Mouse (Mus musculus) cerebellum, adult 2 months (tissue): ENCODE measurements around the gene Rilp. TPM values are rescaled to one million over a fixed set of nuclear protein-coding genes. Genes with fewer than 3 reads are reported as not detected.

Experiments
- DNase-seq, 2 experiments: peaks; one replicate each; pipeline ENCODE4 v3.0.0; 2021
- H3K27ac ChIP-seq: fragments of 200-500 bp; 2 replicates; pipeline ENCODE4 v1.5.1; 2012; ENCODE audit warnings: low read length, control low read depth, inconsistent platforms; ENCODE audit not compliant: insufficient read depth
- H3K27me3 ChIP-seq: fragments of 200-500 bp; 2 replicates; pipeline ENCODE4 v1.6.1; 2012; ENCODE audit warnings: inconsistent platforms, mild to moderate bottlenecking, low read length, moderate library complexity; ENCODE audit not compliant: control insufficient read depth, insufficient read depth
- H3K4me1 ChIP-seq: fragments of 200-500 bp; 2 replicates; pipeline ENCODE4 v1.6.1; 2011; ENCODE audit warnings: low read length; ENCODE audit not compliant: control insufficient read depth, insufficient read depth
- H3K4me3 ChIP-seq: fragments of 200-500 bp; replicated peaks from 2 replicates; pipeline ENCODE3; 2011; ENCODE audit warnings: mild to moderate bottlenecking, low read depth, low read length, control low read depth; ENCODE audit not compliant: insufficient read depth
- CTCF ChIP-seq: fragments of 200-500 bp; IDR thresholded peaks from 2 replicates; pipeline ENCODE4 v1.5.1; 2011; ENCODE audit warnings: low read depth, mild to moderate bottlenecking, control low read depth, low read length, moderate library complexity, borderline replicate concordance; ENCODE audit not compliant: insufficient read depth
- POLR2A ChIP-seq: fragments of 200-500 bp; IDR thresholded peaks from 2 replicates; pipeline ENCODE4 v1.6.1; 2011; ENCODE audit warnings: low read length, control low read depth, borderline replicate concordance; ENCODE audit not compliant: insufficient read depth
- WGBS: fragments of 180-500 bp; shearing (Covaris S2); methylation state at CpG from one replicate; pipeline ENCODE4 v1.1.7; 2018; 5-methylcytosine and 5-hydroxymethylcytosine counted together
- polyA plus RNA-seq: library from polyadenylated mRNA; depleted of rRNA; stranded (reverse); fragments of >200 nt; gene quantifications from 2 replicates; pipeline ENCODE4 v1.2.3, GENCODE M21; 2012

The Rilp gene
- polyA plus RNA-seq, 1 experiment = 5.4 TPM

DNA sequence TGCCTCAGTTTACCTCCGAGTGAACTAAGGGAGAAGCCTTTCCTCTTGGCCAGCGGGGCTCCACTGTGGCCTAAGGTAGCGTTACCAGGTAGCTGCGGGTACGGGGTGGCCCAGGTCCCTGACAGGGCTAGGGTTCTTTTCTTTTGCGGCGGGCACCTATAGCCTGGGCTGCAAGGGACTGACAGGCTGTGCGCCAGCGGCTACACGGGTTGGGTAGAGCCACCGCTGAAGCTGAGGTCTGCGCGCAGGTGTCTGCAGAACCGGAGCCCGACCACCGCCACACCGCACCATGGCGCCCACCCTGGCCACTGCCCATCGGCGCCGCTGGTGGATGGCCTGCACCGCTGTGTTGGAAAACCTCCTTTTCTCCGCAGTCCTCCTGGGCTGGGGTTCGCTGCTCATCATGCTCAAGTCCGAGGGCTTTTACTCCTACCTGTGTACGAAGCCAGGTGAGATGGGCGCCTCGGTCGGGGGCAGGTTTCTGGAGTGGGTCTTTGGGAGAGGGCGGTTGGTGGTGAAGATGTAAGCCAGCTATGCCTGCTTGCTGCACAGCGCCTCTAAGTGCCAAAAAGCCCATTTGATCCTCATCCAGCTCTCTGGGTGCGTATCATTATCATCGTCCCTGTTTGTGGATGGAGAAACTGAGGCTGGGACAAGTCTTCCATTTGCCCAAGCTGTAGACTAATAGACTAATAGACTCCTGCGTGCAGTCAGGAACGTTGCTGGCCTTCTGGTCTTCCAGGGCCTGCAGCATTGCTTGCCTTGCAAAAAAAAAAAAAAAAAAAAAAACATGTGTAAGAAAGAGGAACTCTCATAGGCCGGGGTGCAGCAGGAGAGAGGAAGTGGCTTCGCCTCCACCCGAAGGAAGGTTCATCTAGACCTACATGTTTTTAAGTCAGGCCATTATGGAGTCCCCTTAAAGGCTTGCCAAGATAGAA is 22.7 kb downstream of the Rilp start:
- peak in 1 of 2 experiments; percentile 67 for DNase-seq
- Histone ChIP-seq H3K4me1 (peaks cover 19% of the 10 kb centered on the region), H3K27ac (peak overlapping the region; percentile 92), H3K4me3 (peak overlapping the region; percentile 96), H3K27me3 (no peaks in the 10 kb centered on the region)
- no peak for TF ChIP-seq CTCF
- TF ChIP-seq POLR2A = peak; percentile 47; the same call in 1 of the 2 replicates
- WGBS = 1% methylated on average over 38 of the region's 38 CpGs

DNA sequence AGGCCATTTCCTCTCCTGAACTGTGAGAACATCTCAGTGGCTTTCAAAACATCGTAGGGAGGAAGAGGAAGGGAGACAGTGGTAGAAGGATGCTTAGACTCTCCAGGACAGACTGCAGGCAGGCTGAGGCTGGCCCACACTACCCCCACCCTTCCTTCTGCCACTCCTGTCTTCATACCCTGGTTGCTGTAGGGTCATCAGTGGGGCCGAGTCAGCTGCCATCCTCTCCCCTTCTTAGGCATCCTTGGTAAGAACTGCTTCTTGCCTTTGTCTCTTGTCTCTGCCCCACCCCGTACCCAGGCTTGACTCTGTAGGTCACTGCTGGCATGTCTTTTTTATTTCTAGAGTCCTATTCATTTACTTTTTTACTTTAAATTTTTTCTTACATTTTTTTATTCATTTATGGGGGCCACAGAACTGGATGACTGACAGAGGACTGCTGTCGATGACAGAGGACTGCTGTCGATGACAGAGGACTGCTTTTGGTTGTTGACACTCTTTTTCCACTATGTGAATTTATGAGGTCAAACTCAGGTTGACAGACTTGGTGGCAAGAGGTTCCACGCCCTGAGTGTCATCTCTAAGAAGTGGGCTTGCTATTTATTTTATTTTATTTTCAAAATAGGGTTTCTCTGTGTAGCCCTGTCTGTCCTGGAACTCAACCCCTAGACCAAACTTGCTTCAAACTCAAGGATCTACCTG is 23.6 kb downstream of the Rilp start:
- WGBS = 9% methylated on average over 6 of the region's 6 CpGs
- DNase-seq = no peak
- no peaks in the 10 kb centered on the region for H3K27me3 ChIP-seq
- peaks cover 28% of the 10 kb centered on the region for H3K4me1 ChIP-seq
- peak overlapping the region; percentile 96 for H3K4me3 ChIP-seq
- H3K27ac ChIP-seq = peak overlapping the region; percentile 92
- TF ChIP-seq CTCF (no peak), POLR2A (no peak)

DNA sequence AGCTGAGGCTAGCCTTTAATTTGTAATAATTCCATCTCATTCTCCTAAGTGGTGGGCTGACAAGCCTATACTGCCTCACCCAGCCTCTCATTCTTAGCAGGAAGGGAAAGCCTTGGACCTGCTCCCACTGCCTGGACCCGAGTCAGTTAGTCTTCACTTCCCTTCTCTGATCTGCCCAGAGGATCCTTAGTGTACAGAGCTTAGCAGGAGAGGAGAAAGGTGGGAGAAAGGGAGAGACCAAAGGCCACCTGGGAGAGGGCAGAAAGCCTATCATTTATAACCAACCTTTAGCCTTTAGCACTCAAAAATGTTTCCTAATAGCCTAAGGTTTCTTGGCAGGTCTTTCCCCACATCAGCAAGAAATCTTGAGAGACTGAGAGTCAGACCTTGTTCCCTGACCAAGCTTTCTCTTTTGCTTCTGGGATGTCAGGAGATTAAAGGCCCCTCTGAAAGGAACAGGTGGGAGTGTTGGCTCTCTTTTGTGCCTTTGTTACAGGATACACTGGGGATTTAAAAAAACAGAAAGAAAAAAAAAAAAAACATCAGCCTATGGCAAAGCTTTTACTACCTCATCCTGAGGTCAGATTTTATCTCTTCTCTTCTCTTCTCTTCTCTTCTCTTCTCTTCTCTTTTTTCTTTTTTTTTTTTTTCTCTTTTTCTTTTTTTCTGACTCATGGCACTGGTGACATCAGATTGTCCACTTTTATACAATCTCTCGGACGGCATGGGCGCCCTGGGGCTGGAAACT is 24.6 kb downstream of the Rilp start:
- peak overlapping the region; percentile 45 for H3K4me3 ChIP-seq
- TF ChIP-seq CTCF = no peak
- no peak for TF ChIP-seq POLR2A
- no peaks in the 10 kb centered on the region for H3K27me3 ChIP-seq
- peaks cover 37% of the 10 kb centered on the region for H3K4me1 ChIP-seq
- 17% methylated on average over 4 of the region's 4 CpGs for WGBS
- peak; percentile 58 to 61 for DNase-seq
- peak overlapping the region; percentile 66 for H3K27ac ChIP-seq

- DNase-seq = peak; percentile 61 to 64
- Histone ChIP-seq H3K27ac (peak overlapping the region; percentile 66), H3K27me3 (no peaks in the 10 kb centered on the region), H3K4me3 (peak overlapping the region; percentile 45), H3K4me1 (peaks cover 42% of the 10 kb centered on the region)
- WGBS = 24% methylated on average over 13 of the region's 13 CpGs
- no peak for TF ChIP-seq POLR2A
- TF ChIP-seq CTCF = no peak
Observed at GRCm38 (mm10) chr11:75535106-75535795, 25.4 kb downstream of the Rilp start.

GRCm38 (mm10) chr11:75536255-75537024 is 26.5 kb downstream of the Rilp start:
- H3K27ac ChIP-seq = peak overlapping the region; percentile 90
- DNase-seq = no peak
- H3K4me1 ChIP-seq = peaks cover 54% of the 10 kb centered on the region
- TF ChIP-seq CTCF (no peak), POLR2A (no peak)
- no peaks in the 10 kb centered on the region for H3K27me3 ChIP-seq
- WGBS = 69% methylated on average over 12 of the region's 12 CpGs
- no peak overlapping the region for H3K4me3 ChIP-seq

DNA sequence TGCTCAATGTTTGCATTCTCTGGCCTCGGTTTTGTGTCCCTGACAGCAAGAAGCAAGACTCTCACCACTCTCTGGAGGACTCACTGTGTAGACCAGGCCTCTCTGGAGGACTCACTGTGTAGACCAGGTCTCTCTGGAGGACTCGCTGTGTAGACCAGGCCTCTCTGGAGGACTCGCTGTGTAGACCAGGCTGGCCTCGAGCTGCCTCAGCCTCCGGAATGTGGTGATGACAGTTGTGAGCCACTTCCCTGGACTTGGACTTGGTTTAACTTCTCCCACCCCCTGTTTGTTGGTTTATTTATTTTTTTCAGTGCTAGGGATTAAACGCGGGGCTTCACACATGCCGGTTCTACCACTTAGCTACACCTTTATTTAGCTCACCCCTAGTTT is 27.1 kb downstream of the Rilp start:
- H3K4me1 ChIP-seq = peaks cover 57% of the 10 kb centered on the region
- peak overlapping the region; percentile 90 for H3K27ac ChIP-seq
- WGBS = 69% methylated on average over 8 of the region's 8 CpGs

GRCm38 (mm10) chr11:75537491-75538183 is 27.7 kb downstream of the Rilp start:
- H3K4me1 ChIP-seq = peaks cover 63% of the 10 kb centered on the region
- peak; percentile 74 to 80 for DNase-seq
- no peaks in the 10 kb centered on the region for H3K27me3 ChIP-seq
- peak overlapping the region; percentile 90 for H3K27ac ChIP-seq
- H3K4me3 ChIP-seq = peak overlapping the region; percentile 3
- 3% methylated on average over 11 of the region's 11 CpGs for WGBS
- TF ChIP-seq CTCF (peak; percentile 14; the same call in 1 of the 2 replicates), POLR2A (no peak)

More for the DNA sequence above, 27.1 kb downstream of the Rilp start:
- H3K27me3 ChIP-seq = no peaks in the 10 kb centered on the region
- TF ChIP-seq POLR2A = no peak
- TF ChIP-seq CTCF = no peak
- no peak overlapping the region for H3K4me3 ChIP-seq
- no peak for DNase-seq
